Mouse (Mus musculus) lung, adult 2 months (tissue): Measurements from ENCODE around the gene Bckdhb.

ENCODE experiments used
- CTCF ChIP-seq: fragments of 200-500 bp; IDR thresholded peaks from 2 replicates; pipeline ENCODE4 v1.5.1; 2011; ENCODE audit warnings: mild to moderate bottlenecking, low read length, control low read depth; ENCODE audit not compliant: insufficient read depth
- POLR2A ChIP-seq: fragments of 200-500 bp; IDR thresholded peaks from 2 replicates; pipeline ENCODE4 v1.6.1; 2011; ENCODE audit warnings: low read depth, mild to moderate bottlenecking, control low read depth, low read length, borderline replicate concordance; ENCODE audit errors: extremely low read depth

DNA sequence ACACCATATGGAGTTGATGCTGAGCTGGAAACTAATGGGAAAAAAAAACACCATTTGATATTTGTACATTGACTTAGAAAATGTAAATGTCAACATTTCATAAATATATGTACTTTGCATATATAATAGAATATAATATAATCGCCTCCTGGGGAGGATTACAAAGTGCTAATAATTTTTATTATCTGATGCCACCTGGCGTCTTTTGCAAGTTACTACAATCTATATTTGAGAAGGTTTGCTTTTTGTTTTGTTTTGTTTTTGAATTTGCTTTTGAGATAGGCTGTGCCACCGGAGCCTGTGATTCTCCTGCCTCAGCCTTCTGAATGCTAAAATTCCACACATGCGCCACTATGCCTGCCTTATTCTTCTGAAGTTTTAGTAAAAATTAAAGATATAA lies 19.1 kb upstream of the Bckdhb start:
- TF ChIP-seq CTCF, result no peak
- TF ChIP-seq POLR2A, result no peak
